Mouse (Mus musculus) myocyte (in vitro differentiated cells): ENCODE results near the gene Slc1a3. TPM values are rescaled to one million over a fixed set of nuclear protein-coding genes. Genes with fewer than 3 reads are reported as not detected.
A peak's percentile ranks its signal among the peaks of the same experiment; 100 is the strongest.

Experiments used
- H3K27me3 ChIP-seq: one replicate; pipeline ENCODE4 v1.6.1; 2011; ENCODE audit not compliant: control insufficient read depth, insufficient read depth, insufficient read length
- H3K36me3 ChIP-seq: one replicate; pipeline ENCODE4 v1.6.1; 2011; ENCODE audit not compliant: control insufficient read depth, insufficient read depth
- H3K4me2 ChIP-seq: one replicate; pipeline ENCODE4 v1.6.1; 2011; ENCODE audit warnings: low read depth, control low read depth
- H3K4me3 ChIP-seq: one replicate; pipeline ENCODE4 v1.5.1; 2011; ENCODE audit warnings: mild to moderate bottlenecking, control low read depth, moderate library complexity
- H3K79me2 ChIP-seq: one replicate; pipeline ENCODE4 v1.6.1; 2011; ENCODE audit not compliant: control insufficient read depth, insufficient read depth
- H3ac ChIP-seq: one replicate; pipeline ENCODE4 v1.6.1; 2011; ENCODE audit not compliant: control insufficient read depth, insufficient read length
- CEBPB ChIP-seq: IDR thresholded peaks from 2 replicates; pipeline ENCODE4 v1.6.1; 2011; ENCODE audit warnings: mild to moderate bottlenecking, moderate library complexity; ENCODE audit not compliant: poor library complexity, insufficient read depth, severe bottlenecking
- E2F4 ChIP-seq: IDR thresholded peaks from one replicate; pipeline ENCODE4 v1.6.1; 2011; ENCODE audit warnings: mild to moderate bottlenecking, control low read depth, moderate library complexity; ENCODE audit not compliant: insufficient read depth
- MAX ChIP-seq: IDR thresholded peaks from one replicate; pipeline ENCODE4 v1.6.1; 2011; ENCODE audit warnings: low read depth, mild to moderate bottlenecking, control low read depth
- MYOD1 ChIP-seq, 3 experiments: IDR thresholded peaks; one replicate each; pipeline ENCODE4 v1.6.1; 2011; ENCODE audit warnings: control low read depth in 2 of 3, low read depth in 2 of 3, mild to moderate bottlenecking in 2 of 3, moderate library complexity in 1 of 3; ENCODE audit not compliant: insufficient read length in 2 of 3, control insufficient read depth in 1 of 3
- MYOG ChIP-seq, 3 experiments: IDR thresholded peaks; one replicate each; pipeline ENCODE4 v1.6.1; 2011; ENCODE audit warnings: control low read depth in 2 of 3, low read depth in 2 of 3, mild to moderate bottlenecking in 2 of 3; ENCODE audit not compliant: insufficient read length in 2 of 3, control insufficient read depth in 1 of 3, insufficient read depth in 1 of 3
- POLR2A ChIP-seq: IDR thresholded peaks from one replicate; pipeline ENCODE4 v1.6.1; 2011; ENCODE audit warnings: low read depth, mild to moderate bottlenecking, control low read depth, moderate library complexity; ENCODE audit not compliant: insufficient read length
- POLR2AphosphoS2 ChIP-seq: IDR thresholded peaks from one replicate; pipeline ENCODE4 v1.6.1; 2011; ENCODE audit warnings: low read depth, control low read depth; ENCODE audit not compliant: insufficient read length
- REST ChIP-seq: IDR thresholded peaks from one replicate; pipeline ENCODE4 v1.6.1; 2011; ENCODE audit warnings: mild to moderate bottlenecking, control low read depth, moderate library complexity; ENCODE audit not compliant: insufficient read depth, insufficient read length
- SRF ChIP-seq: IDR thresholded peaks from one replicate; pipeline ENCODE4 v1.6.1; 2011; ENCODE audit warnings: low read depth; ENCODE audit not compliant: control insufficient read depth, insufficient read length
- TCF12 ChIP-seq: IDR thresholded peaks from one replicate; pipeline ENCODE4 v1.6.1; 2011; ENCODE audit warnings: mild to moderate bottlenecking, control low read depth; ENCODE audit not compliant: poor library complexity, insufficient read depth, severe bottlenecking
- TCF3 ChIP-seq: IDR thresholded peaks from one replicate; pipeline ENCODE4 v1.6.1; 2011; ENCODE audit warnings: low read depth, control low read depth; ENCODE audit not compliant: insufficient read length
- USF1 ChIP-seq: IDR thresholded peaks from one replicate; pipeline ENCODE4 v1.6.1; 2011; ENCODE audit warnings: low read depth, mild to moderate bottlenecking, control low read depth, moderate library complexity
- polyA plus RNA-seq: library from polyadenylated mRNA; unstranded; fragments of >200 nt; fragmentation: generic; extraction: Trizol; gene quantifications from one replicate; pipeline ENCODE4 v1.2.1, GENCODE M21; 2012; ENCODE audit warnings: missing spikeins

Slc1a3 gene
- polyA plus RNA-seq, 1 experiment, result 0.47 TPM

DNA sequence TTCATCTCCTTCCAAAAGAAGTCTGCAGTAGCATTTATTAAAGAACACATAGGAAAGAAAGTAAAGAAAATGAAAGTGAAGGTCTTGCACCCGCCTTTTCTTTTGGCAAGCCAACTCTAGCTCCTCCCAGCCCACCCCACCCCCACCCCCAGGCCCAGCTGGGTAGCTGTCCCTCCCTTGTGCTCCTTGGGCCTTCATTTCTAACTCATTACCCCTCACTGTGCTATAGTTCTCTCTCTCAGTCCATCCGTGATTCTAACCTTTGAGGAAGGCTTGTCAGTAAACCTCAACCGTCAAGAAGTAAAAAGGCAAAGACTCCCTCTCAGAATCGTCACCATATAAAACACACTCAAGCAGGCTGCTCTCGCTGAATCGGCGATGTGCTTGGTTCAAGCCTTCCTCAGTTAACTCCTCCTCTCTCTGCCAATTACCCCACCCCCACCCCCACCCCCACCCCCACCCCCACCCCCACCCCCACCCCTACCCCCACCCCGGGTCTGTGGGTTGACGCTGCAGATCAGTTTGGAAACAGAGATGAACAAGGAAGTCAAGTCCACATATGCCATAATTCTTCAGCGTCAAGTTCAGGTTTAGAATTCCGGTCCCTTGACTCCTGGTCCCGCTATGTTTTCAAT is 5.9 kb upstream of the Slc1a3 start:
- H3K36me3 ChIP-seq, result no peaks in the 10 kb centered on the region
- H3K27me3 ChIP-seq, result no peaks in the 10 kb centered on the region
- H3ac ChIP-seq, result no peak overlapping the region
- H3K4me3 ChIP-seq, result no peak overlapping the region
- H3K4me2 ChIP-seq, result peak overlapping the region; percentile 14
- TF ChIP-seq POLR2A, result no peak
- TF ChIP-seq MAX, result no peak
- no peak for TF ChIP-seq CEBPB
- TF ChIP-seq MYOG (IDR thresholded peaks at IDR 0.05; ENCODE audit: control insufficient read depth in 1 of 3, insufficient read depth in 1 of 3, insufficient read length in 2 of 3, low read depth in 2 of 3), result no peak
- no peak for TF ChIP-seq TCF12
- TF ChIP-seq USF1, result no peak
- TF ChIP-seq REST, result no peak
- no peak for TF ChIP-seq POLR2AphosphoS2
- no peak for TF ChIP-seq TCF3
- TF ChIP-seq MYOD1 (IDR thresholded peaks at IDR 0.05; ENCODE audit: control insufficient read depth in 1 of 3, insufficient read length in 2 of 3, low read depth in 2 of 3), result no peak
- no peak for TF ChIP-seq E2F4
- no peak for TF ChIP-seq SRF
- H3K79me2 ChIP-seq, result no peaks in the 10 kb centered on the region

DNA sequence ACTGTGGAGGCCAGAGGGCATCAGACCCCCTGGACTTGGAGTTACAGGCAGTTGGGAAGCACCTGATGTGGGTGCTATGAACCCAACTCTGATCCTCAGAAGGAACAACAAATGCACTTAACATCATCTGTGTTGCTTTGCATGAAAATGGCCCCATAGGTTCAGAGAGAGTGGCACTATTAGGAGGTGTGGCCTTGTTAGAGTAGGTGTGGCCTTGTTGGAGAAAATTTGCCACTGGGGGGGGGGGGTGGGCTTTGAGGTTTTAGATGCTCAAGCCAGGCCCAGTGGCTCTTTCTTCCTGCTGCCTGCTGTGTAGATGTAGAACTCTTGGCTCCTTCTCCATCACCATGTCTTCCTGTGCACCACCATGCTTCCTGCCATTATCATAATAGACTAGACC is 5.1 kb upstream of the Slc1a3 start:
- no peaks in the 10 kb centered on the region for H3K79me2 ChIP-seq
- TF ChIP-seq MYOG (IDR thresholded peaks at IDR 0.05; ENCODE audit: control insufficient read depth in 1 of 3, insufficient read depth in 1 of 3, insufficient read length in 2 of 3, low read depth in 2 of 3) (no peak), POLR2AphosphoS2 (no peak), MAX (no peak), E2F4 (no peak), CEBPB (no peak), REST (no peak), MYOD1 (IDR thresholded peaks at IDR 0.05; ENCODE audit: control insufficient read depth in 1 of 3, insufficient read length in 2 of 3, low read depth in 2 of 3) (no peak), SRF (no peak), TCF12 (no peak), USF1 (no peak), TCF3 (no peak), POLR2A (no peak)
- no peak overlapping the region for H3ac ChIP-seq
- H3K27me3 ChIP-seq, result no peaks in the 10 kb centered on the region
- H3K4me2 ChIP-seq, result no peak overlapping the region
- no peak overlapping the region for H3K4me3 ChIP-seq
- no peaks in the 10 kb centered on the region for H3K36me3 ChIP-seq

DNA sequence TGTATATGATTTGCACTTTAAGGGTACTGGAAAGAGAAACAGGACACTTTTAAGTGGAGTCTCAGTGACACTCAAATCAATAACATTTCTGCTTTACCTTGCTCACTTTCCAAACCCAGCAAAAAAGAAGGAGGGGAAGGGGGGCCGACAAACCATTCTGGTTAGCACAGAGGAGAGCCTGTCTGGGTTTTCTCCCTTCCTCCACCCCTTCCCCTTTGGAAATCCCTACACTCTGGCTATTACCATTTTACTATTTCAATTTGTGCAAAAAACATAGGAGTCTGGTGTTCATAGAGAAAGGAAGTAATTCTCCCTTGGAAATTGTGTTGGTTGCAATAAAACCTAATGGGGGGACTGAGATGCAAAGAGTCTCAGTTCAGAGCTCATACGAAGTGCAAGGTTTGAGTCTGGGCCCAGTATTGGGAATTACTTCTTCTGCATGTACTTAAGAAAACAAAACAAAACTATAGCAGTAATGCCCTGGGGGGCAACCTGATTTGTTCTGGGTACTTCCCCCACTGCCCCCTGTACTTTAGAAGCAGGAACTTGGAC is 1.9 kb upstream of the Slc1a3 start:
- TF ChIP-seq MYOG (IDR thresholded peaks at IDR 0.05; ENCODE audit: control insufficient read depth in 1 of 3, insufficient read depth in 1 of 3, insufficient read length in 2 of 3, low read depth in 2 of 3) (no peak), CEBPB (no peak), USF1 (no peak), SRF (no peak), POLR2AphosphoS2 (no peak), TCF3 (no peak), MYOD1 (IDR thresholded peaks at IDR 0.05; ENCODE audit: control insufficient read depth in 1 of 3, insufficient read length in 2 of 3, low read depth in 2 of 3) (no peak), E2F4 (no peak), MAX (no peak), POLR2A (no peak), REST (no peak), TCF12 (no peak)

DNA sequence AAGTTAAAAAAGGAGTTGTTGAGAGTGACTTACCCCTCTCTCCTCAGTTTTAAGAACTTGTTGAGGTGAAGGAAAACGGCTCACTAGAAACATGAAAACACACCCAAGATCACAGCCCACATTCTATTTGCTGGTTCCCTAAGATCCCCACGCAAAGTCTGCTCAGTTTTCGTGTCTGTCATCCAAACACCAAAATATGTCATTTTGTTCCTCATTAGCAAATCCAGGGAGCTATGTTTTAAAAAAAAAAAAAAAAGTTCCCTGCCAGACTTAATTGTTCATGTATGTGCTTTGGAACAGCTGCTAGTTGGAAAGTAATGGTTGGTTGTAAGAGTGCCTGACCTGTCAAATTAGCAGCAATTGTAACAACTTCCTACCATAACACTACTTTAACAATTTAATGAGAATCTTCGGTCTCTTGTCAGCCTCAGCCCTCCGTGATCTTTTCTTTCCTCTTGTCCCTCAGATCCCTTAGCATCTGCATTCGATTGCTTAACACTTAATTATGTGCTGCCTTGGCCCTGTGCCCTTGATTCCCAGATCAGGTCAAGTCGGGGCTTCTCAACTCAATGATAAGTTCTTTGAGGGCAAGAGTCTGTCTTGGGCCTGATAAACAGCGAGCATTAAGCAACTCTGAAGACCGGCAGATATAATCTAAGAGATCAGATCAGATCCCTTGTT is 1.2 kb upstream of the Slc1a3 start:
- no peak for TF ChIP-seq SRF
- 0 out of 2 replicates have a peak, but pooled peaks have one; percentile 9 for TF ChIP-seq CEBPB
- no peak overlapping the region for H3ac ChIP-seq
- no peaks in the 10 kb centered on the region for H3K36me3 ChIP-seq
- no peaks in the 10 kb centered on the region for H3K79me2 ChIP-seq
- H3K27me3 ChIP-seq, result no peaks in the 10 kb centered on the region
- H3K4me3 ChIP-seq, result no peak overlapping the region
- no peak overlapping the region for H3K4me2 ChIP-seq

More for the DNA sequence above, 1.9 kb upstream of the Slc1a3 start:
- H3K27me3 ChIP-seq, result no peaks in the 10 kb centered on the region
- H3K79me2 ChIP-seq, result no peaks in the 10 kb centered on the region
- no peak overlapping the region for H3K4me2 ChIP-seq
- H3K36me3 ChIP-seq, result no peaks in the 10 kb centered on the region
- no peak overlapping the region for H3ac ChIP-seq
- H3K4me3 ChIP-seq, result no peak overlapping the region
